Mouse (Mus musculus) adrenal gland, adult 2 months (tissue): ENCODE measurements around the gene Mroh9. TPM values are rescaled to one million over a fixed set of nuclear protein-coding genes. Genes with fewer than 3 reads are reported as not detected.

ENCODE experiments used
- polyA plus RNA-seq: library from polyadenylated mRNA; depleted of rRNA; stranded (reverse); fragments of >200 nt; gene quantifications from 2 replicates; pipeline ENCODE4 v1.2.3, GENCODE M21; 2012; rRNA removed
- total RNA-seq, 2 experiments: library from RNA; stranded (reverse); gene quantifications; 2 replicates each; pipeline ENCODE4 v1.2.3; 2021

Mroh9 gene
- total and polyA plus RNA-seq, 3 experiments: not detected

Other genes with a start within 250 kb of the Mroh9 start
- gene Fmo1, start 219.1 kb downstream of the Mroh9 start, total RNA-seq: 100 to 1,000 TPM; 241 to 652 TPM
- gene Fmo1, start 219.1 kb downstream of the Mroh9 start, polyA plus RNA-seq: 20.8 and 29.8 TPM in 2 replicates
- gene Fmo2, start 186.9 kb downstream of the Mroh9 start, total RNA-seq: 10 to 100 TPM; 45.6 to 72.3 TPM
- 2.4 and 10.4 TPM in 2 replicates for gene Fmo2, start 186.9 kb downstream of the Mroh9 start, polyA plus RNA-seq
- gene Fmo6, start 148.2 kb downstream of the Mroh9 start, total RNA-seq: not detected
- gene Fmo6, start 148.2 kb downstream of the Mroh9 start, polyA plus RNA-seq: not detected in 2 replicates
- under 1 TPM in 1 of 2 experiments, not detected in 1; 0.75 TPM for gene Fmo3, start 101.1 kb downstream of the Mroh9 start, total RNA-seq
- gene Fmo3, start 101.1 kb downstream of the Mroh9 start, polyA plus RNA-seq: not detected in 2 replicates
- gene Prrx1, start 228.0 kb upstream of the Mroh9 start, total RNA-seq: 10 to 100 TPM in 1 of 2 experiments, 1 to 10 TPM in 1; 8.9 to 10.3 TPM
- 1.3 and 1.5 TPM in 2 replicates for gene Prrx1, start 228.0 kb upstream of the Mroh9 start, polyA plus RNA-seq